Mouse (Mus musculus) bone marrow, adult 2 months (tissue): ENCODE measurements around the gene Barhl1.

Source experiments
- CTCF ChIP-seq: fragments of 200-500 bp; IDR thresholded peaks from 2 replicates; pipeline ENCODE4 v1.5.1; 2011; ENCODE audit warnings: low read length, control low read depth; ENCODE audit not compliant: control insufficient read depth, insufficient read depth
- POLR2A ChIP-seq: fragments of 200-500 bp; IDR thresholded peaks from 2 replicates; pipeline ENCODE4 v1.6.1; 2011; ENCODE audit warnings: low read depth, mild to moderate bottlenecking, control low read depth, low read length, borderline replicate concordance; ENCODE audit not compliant: control insufficient read depth

DNA sequence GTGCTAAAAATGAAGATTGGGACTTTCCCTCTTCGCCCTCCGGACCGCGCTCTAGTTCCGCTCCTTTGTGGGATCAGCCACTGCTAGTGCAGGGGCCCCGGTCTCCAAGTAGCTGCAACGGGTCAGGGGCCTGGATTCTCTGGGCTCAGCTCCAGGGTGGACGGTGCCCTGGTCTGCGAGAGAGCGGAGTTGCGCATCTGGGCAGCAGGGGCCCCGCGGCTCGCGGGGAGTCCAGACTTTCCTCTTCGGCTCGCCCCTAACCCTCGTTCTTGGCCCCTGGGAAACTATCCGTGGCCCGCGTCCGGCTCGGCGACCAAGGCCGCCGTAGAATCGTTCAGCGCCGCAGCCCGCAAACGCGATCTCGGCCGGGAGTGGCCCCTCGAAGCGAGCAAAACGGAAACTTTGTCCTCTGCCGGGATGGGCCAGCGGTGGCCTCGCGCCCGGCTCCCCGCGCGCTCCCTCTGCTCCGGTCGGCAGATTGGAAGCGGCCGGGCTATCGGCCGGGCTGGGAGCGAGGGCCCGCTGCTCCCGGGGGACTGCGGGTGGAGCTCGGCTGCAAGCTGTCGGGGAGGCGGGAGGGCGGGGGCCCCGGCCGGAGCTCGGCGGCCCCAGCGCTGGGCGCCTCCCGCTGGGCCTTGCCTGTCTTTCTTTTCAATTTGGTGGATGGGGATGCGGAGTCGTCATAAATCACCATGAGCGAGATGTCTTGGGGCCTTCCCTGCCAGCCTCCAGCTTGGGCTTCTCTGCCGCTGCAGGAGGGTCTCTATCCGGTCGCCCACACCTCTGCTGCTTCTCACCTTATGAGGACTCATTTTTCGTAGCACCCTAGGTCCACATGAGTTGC, 1.3 kb upstream of the Barhl1 start:
- no peak for TF ChIP-seq POLR2A
- TF ChIP-seq CTCF = no peak
